In the genomic region with DNA sequence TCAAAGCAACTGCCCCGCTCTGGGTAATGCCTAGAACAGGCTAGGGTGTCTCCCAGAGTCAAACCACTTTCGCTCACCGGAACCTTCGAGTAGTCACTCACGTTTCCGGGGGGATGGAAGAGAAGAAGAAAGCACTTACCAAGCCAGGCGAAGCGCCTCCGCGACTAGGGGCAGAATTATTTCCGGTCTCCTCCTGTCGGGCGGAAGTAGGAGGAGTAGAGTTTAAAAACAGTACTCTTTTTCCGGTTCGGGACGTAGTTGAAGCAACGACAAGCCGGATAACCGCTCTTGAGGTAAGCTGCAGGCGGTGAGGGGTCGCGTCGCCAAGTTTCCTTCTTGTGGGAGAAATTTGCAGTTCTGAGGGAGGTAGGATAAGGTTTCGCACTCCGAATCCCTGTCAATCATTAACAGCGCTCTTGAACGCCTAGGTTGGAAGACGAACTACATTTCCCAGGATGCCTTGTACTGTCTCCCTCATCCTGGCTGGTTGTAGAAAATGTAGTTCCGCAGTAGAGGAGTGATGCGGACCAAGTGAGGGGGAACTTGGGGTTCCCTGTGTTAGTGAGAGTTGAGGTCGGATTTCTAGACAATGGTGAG, we compare ENCODE assay signal across 8 mouse cellular contexts. TPM values are rescaled to one million over a fixed set of nuclear protein-coding genes. Genes with fewer than 3 reads are reported as not detected.
DNase-seq lines count a peak whose midpoint lies in the region; ATAC-seq and TF ChIP-seq lines count a peak whose summit lies in the region.

A gene (plus strand): TSS at position 191 of the 597 bp plus-strand sequence.
A gene (minus strand): TSS at position 439 of the 597 bp plus-strand sequence.

- H3K36me3 ChIP-seq in megakaryocyte, embryonic 14.5 days (replicated peaks; ENCODE audit: low read length) = peaks cover 46% of the 10 kb centered on the region

- H3K9me3 ChIP-seq in megakaryocyte, embryonic 14.5 days = no peaks in the 10 kb centered on the region

- TF ChIP-seq POLR2A in cortical plate, adult 2 months (IDR thresholded peaks at IDR 0.05; ENCODE audit: extremely low read depth, insufficient read depth, low read length) = peak; percentile 63

- ATAC-seq in activated CD4-positive, CD25-positive, alpha-beta regulatory T cell, adult 4 months = peak; percentile 95

- peak; percentile 92 to 93 for DNase-seq in gastrocnemius, adult 8-10 months (ENCODE audit: low spot score in 2 of 2)
- DNase-seq in hindlimb bud, embryonic 11.5 days (ENCODE audit: extremely low spot score, low read depth, low spot score) = peak; percentile 97
- DNase-seq in left cerebral cortex, adult 8-10 months (ENCODE audit: low spot score in 2 of 2) = peak; percentile 94 to 96
- peak; percentile 96 to 97 for DNase-seq in right cerebral cortex, postnatal 10 days (ENCODE audit: low spot score in 2 of 2)
- DNase-seq in urinary bladder, postnatal 25 days (ENCODE audit: low spot score) = peak; percentile 91

- no peaks in the 10 kb centered on the region; the same call in 1 of the 2 replicates for H3K4me1 ChIP-seq in cortical plate, adult 2 months (ENCODE audit: control insufficient read depth, insufficient read depth, low read length)
- H3K4me1 ChIP-seq in megakaryocyte, embryonic 14.5 days = peaks cover 61% of the 10 kb centered on the region

- H3K27me3 ChIP-seq in megakaryocyte, embryonic 14.5 days (replicated peaks) = no peaks in the 10 kb centered on the region

- H3K27ac ChIP-seq in cortical plate, adult 2 months (ENCODE audit: insufficient read depth, low read length) = peak within 1 kb of the TSS; percentile 88

- peak within 1 kb of the TSS; percentile 73 for H3K4me3 ChIP-seq in cortical plate, adult 2 months (ENCODE audit: insufficient read depth, low read length)
- H3K4me3 ChIP-seq in megakaryocyte, embryonic 14.5 days (replicated peaks) = peak within 1 kb of the TSS; percentile 97

- TF ChIP-seq CTCF in cortical plate, adult 2 months (IDR thresholded peaks at IDR 0.05; ENCODE audit: extremely low read depth, insufficient read depth, low read length) = no peak

RNA-seq across cellular contexts. Expression of the first gene that starts in this region (rescaled TPM):
- 100 to 1,000 TPM; 143 to 161 TPM for polyA plus RNA-seq in activated CD4-positive, CD25-positive, alpha-beta regulatory T cell, adult 4 months (2017; shearing (Covaris generic))
- 89.5 and 92.3 TPM in 2 replicates for polyA plus RNA-seq in cortical plate, adult 2 months (2012; rRNA removed)
- total RNA-seq in gastrocnemius, adult 8-10 months (2022) = 10 to 100 TPM; 24.5 to 31.0 (median 28.2) TPM
- total RNA-seq in left cerebral cortex, adult 8-10 months (2022) = 10 to 100 TPM; 50.2 to 61.0 (median 57.9) TPM
- polyA plus RNA-seq in megakaryocyte, embryonic 14.5 days (2012; ENCODE audit: insufficient read depth, low replicate concordance) = 150 and 186 TPM in 2 replicates

RNA-seq across cellular contexts. Expression of the second gene that starts in this region (rescaled TPM):
- 1 to 10 TPM in 1 of 2 experiments, under 1 TPM in 1; 0.41 to 1.2 TPM for polyA plus RNA-seq in activated CD4-positive, CD25-positive, alpha-beta regulatory T cell, adult 4 months (2017; shearing (Covaris generic))
- polyA plus RNA-seq in cortical plate, adult 2 months (2012; rRNA removed) = 21.4 and 23.2 TPM in 2 replicates
- total RNA-seq in gastrocnemius, adult 8-10 months (2022) = 10 to 100 TPM in 2 of 4 experiments, 1 to 10 TPM in 2; 7.2 to 13.3 (median 10.6) TPM
- total RNA-seq in left cerebral cortex, adult 8-10 months (2022) = 10 to 100 TPM in 1 of 4 experiments, 1 to 10 TPM in 3; 6.7 to 11.5 (median 8.2) TPM
- polyA plus RNA-seq in megakaryocyte, embryonic 14.5 days (2012; ENCODE audit: insufficient read depth, low replicate concordance) = 91.5 and 106 TPM in 2 replicates

Comparison
In these comparisons a context has a peak if more than half of its experiments do, and no peak if none do; other contexts are left out.
1. Peak in every context shown above with its lines: DNase-seq, ATAC-seq, H3K4me3 ChIP-seq and H3K27ac ChIP-seq.